Mouse (Mus musculus): ENCODE data around the gene Rnf144b. TPM values are rescaled to one million over a fixed set of nuclear protein-coding genes. Genes with fewer than 3 reads are reported as not detected.

Rnf144b gene
- polyA plus RNA-seq (2015; fragmentation: Nextera tagmentation; extraction: Ambion mirVana) = 1.1 and 1.2 TPM in 2 replicates

- peaks cover 20% of the 10 kb centered on the region for H3K4me1 ChIP-seq
- under 1% methylated on average over 55 of the region's 55 CpGs for WGBS
- H3K27me3 ChIP-seq (replicated peaks) = peaks cover 17% of the 10 kb centered on the region; the same call in 1 of the 2 replicates
- H3K27ac ChIP-seq (replicated peaks) = no peak within 1 kb of the TSS
- no peaks in the 10 kb centered on the region for H3K36me3 ChIP-seq
- H3K9ac ChIP-seq (replicated peaks) = peak within 1 kb of the TSS; percentile 49
- H3K4me2 ChIP-seq = peak within 1 kb of the TSS; percentile 90
- peak; percentile 50 for ATAC-seq (ENCODE audit: low FRiP score)
- no peaks in the 10 kb centered on the region for H3K9me3 ChIP-seq (replicated peaks)
- H3K4me3 ChIP-seq (replicated peaks) = peak within 1 kb of the TSS; percentile 51
Measured at GRCm38 (mm10) chr13:47122537-47123430, at the start of gene Rnf144b. Gene Rnf144b, plus strand, starts transcription at chr13:47122656.

- no peak overlapping the region for H3K4me2 ChIP-seq
- 84% methylated on average over 5 of the region's 5 CpGs for WGBS
- no peaks in the 10 kb centered on the region for H3K4me1 ChIP-seq
- peaks cover 82% of the 10 kb centered on the region for H3K36me3 ChIP-seq
- no peak overlapping the region for H3K9ac ChIP-seq (replicated peaks)
- ATAC-seq (ENCODE audit: low FRiP score) = no peak
- no peak overlapping the region for H3K27ac ChIP-seq (replicated peaks)
- no peaks in the 10 kb centered on the region for H3K27me3 ChIP-seq (replicated peaks)
- no peaks in the 10 kb centered on the region for H3K9me3 ChIP-seq (replicated peaks)
- no peak overlapping the region for H3K4me3 ChIP-seq (replicated peaks)
Measured at GRCm38 (mm10) chr13:47076156-47076555, 46.3 kb upstream of the Rnf144b start.

GRCm38 (mm10) chr13:47077367-47077766, 45.1 kb upstream of the Rnf144b start:
- H3K9ac ChIP-seq (replicated peaks) = no peak overlapping the region
- no peaks in the 10 kb centered on the region for H3K4me1 ChIP-seq
- H3K27me3 ChIP-seq (replicated peaks) = no peaks in the 10 kb centered on the region
- no peak overlapping the region for H3K4me3 ChIP-seq (replicated peaks)
- ATAC-seq (ENCODE audit: low FRiP score) = no peak
- peaks cover 82% of the 10 kb centered on the region for H3K36me3 ChIP-seq
- no peak overlapping the region for H3K27ac ChIP-seq (replicated peaks)
- no peaks in the 10 kb centered on the region for H3K9me3 ChIP-seq (replicated peaks)
- no peak overlapping the region for H3K4me2 ChIP-seq

- Histone ChIP-seq H3K4me2 (no peak overlapping the region), H3K27ac (replicated peaks) (no peak overlapping the region), H3K36me3 (peaks cover 75% of the 10 kb centered on the region), H3K27me3 (replicated peaks) (no peaks in the 10 kb centered on the region), H3K4me3 (replicated peaks) (no peak overlapping the region), H3K9ac (replicated peaks) (no peak overlapping the region), H3K4me1 (no peaks in the 10 kb centered on the region), H3K9me3 (replicated peaks) (no peaks in the 10 kb centered on the region)
- 76% methylated on average over 5 of the region's 5 CpGs for WGBS
- no peak for ATAC-seq (ENCODE audit: low FRiP score)
Measured at GRCm38 (mm10) chr13:47078799-47079198, 43.7 kb upstream of the Rnf144b start.

GRCm38 (mm10) chr13:47080905-47081505, 41.5 kb upstream of the Rnf144b start:
- no peaks in the 10 kb centered on the region for H3K4me1 ChIP-seq
- no peak overlapping the region for H3K4me2 ChIP-seq
- 85% methylated on average over 4 of the region's 4 CpGs for WGBS
- H3K4me3 ChIP-seq (replicated peaks) = no peak overlapping the region
- no peak for ATAC-seq (ENCODE audit: low FRiP score)
- no peak overlapping the region for H3K9ac ChIP-seq (replicated peaks)
- peaks cover 66% of the 10 kb centered on the region for H3K36me3 ChIP-seq
- H3K9me3 ChIP-seq (replicated peaks) = no peaks in the 10 kb centered on the region
- H3K27me3 ChIP-seq (replicated peaks) = no peaks in the 10 kb centered on the region
- no peak overlapping the region for H3K27ac ChIP-seq (replicated peaks)

- Histone ChIP-seq H3K4me1 (no peaks in the 10 kb centered on the region), H3K27ac (replicated peaks) (no peak overlapping the region), H3K9ac (replicated peaks) (no peak overlapping the region), H3K4me2 (no peak overlapping the region), H3K27me3 (replicated peaks) (no peaks in the 10 kb centered on the region), H3K9me3 (replicated peaks) (no peaks in the 10 kb centered on the region), H3K4me3 (replicated peaks) (no peak overlapping the region), H3K36me3 (peaks cover 23% of the 10 kb centered on the region)
- WGBS = 94% methylated on average over 1 of the region's 1 CpGs
- no peak for ATAC-seq (ENCODE audit: low FRiP score)
Measured at GRCm38 (mm10) chr13:47088433-47088832, 34.0 kb upstream of the Rnf144b start.

- no peaks in the 10 kb centered on the region for H3K9me3 ChIP-seq (replicated peaks)
- H3K4me3 ChIP-seq (replicated peaks) = no peak overlapping the region
- H3K27me3 ChIP-seq (replicated peaks) = no peaks in the 10 kb centered on the region
- H3K4me2 ChIP-seq = no peak overlapping the region
- peaks cover 23% of the 10 kb centered on the region for H3K36me3 ChIP-seq
- ATAC-seq (ENCODE audit: low FRiP score) = no peak
- H3K9ac ChIP-seq (replicated peaks) = no peak overlapping the region
- H3K27ac ChIP-seq (replicated peaks) = no peak overlapping the region
- WGBS = 92% methylated on average over 2 of the region's 2 CpGs
- H3K4me1 ChIP-seq = no peaks in the 10 kb centered on the region
Measured at GRCm38 (mm10) chr13:47089271-47089670, 33.2 kb upstream of the Rnf144b start.

- Histone ChIP-seq H3K4me1 (no peaks in the 10 kb centered on the region), H3K9me3 (replicated peaks) (no peaks in the 10 kb centered on the region), H3K27me3 (replicated peaks) (no peaks in the 10 kb centered on the region), H3K9ac (replicated peaks) (no peak overlapping the region), H3K4me2 (no peak overlapping the region), H3K4me3 (replicated peaks) (no peak overlapping the region), H3K27ac (replicated peaks) (no peak overlapping the region), H3K36me3 (peaks cover 18% of the 10 kb centered on the region)
- WGBS = 96% methylated on average over 2 of the region's 2 CpGs
- no peak for ATAC-seq (ENCODE audit: low FRiP score)
Measured at GRCm38 (mm10) chr13:47093791-47094190, 28.7 kb upstream of the Rnf144b start.

GRCm38 (mm10) chr13:47096591-47096990, 25.9 kb upstream of the Rnf144b start:
- H3K4me3 ChIP-seq (replicated peaks) = no peak overlapping the region
- H3K4me1 ChIP-seq = no peaks in the 10 kb centered on the region
- no peak overlapping the region for H3K4me2 ChIP-seq
- H3K27me3 ChIP-seq (replicated peaks) = no peaks in the 10 kb centered on the region
- ATAC-seq (ENCODE audit: low FRiP score) = no peak
- no peak overlapping the region for H3K9ac ChIP-seq (replicated peaks)
- 89% methylated on average over 2 of the region's 2 CpGs for WGBS
- H3K9me3 ChIP-seq (replicated peaks) = no peaks in the 10 kb centered on the region
- no peak overlapping the region for H3K27ac ChIP-seq (replicated peaks)
- peaks cover 15% of the 10 kb centered on the region for H3K36me3 ChIP-seq

GRCm38 (mm10) chr13:47099265-47099664, 23.2 kb upstream of the Rnf144b start:
- WGBS = 87% methylated on average over 7 of the region's 7 CpGs
- no peaks in the 10 kb centered on the region for H3K9me3 ChIP-seq (replicated peaks)
- H3K9ac ChIP-seq (replicated peaks) = no peak overlapping the region
- H3K4me1 ChIP-seq = peaks cover 14% of the 10 kb centered on the region
- H3K4me3 ChIP-seq (replicated peaks) = no peak overlapping the region
- H3K4me2 ChIP-seq = no peak overlapping the region
- ATAC-seq (ENCODE audit: low FRiP score) = no peak
- no peak overlapping the region for H3K27ac ChIP-seq (replicated peaks)
- peaks cover 15% of the 10 kb centered on the region for H3K36me3 ChIP-seq
- no peaks in the 10 kb centered on the region for H3K27me3 ChIP-seq (replicated peaks)

GRCm38 (mm10) chr13:47100587-47100986, 21.9 kb upstream of the Rnf144b start:
- WGBS = 78% methylated on average over 2 of the region's 2 CpGs
- no peak overlapping the region for H3K4me2 ChIP-seq
- peaks cover 15% of the 10 kb centered on the region for H3K36me3 ChIP-seq
- H3K27me3 ChIP-seq (replicated peaks) = no peaks in the 10 kb centered on the region
- no peak overlapping the region for H3K27ac ChIP-seq (replicated peaks)
- no peak overlapping the region for H3K4me3 ChIP-seq (replicated peaks)
- ATAC-seq (ENCODE audit: low FRiP score) = no peak
- no peaks in the 10 kb centered on the region for H3K9me3 ChIP-seq (replicated peaks)
- H3K9ac ChIP-seq (replicated peaks) = no peak overlapping the region
- peaks cover 20% of the 10 kb centered on the region for H3K4me1 ChIP-seq

GRCm38 (mm10) chr13:47104146-47104545, 18.3 kb upstream of the Rnf144b start:
- H3K4me3 ChIP-seq (replicated peaks) = peak overlapping the region; percentile 98
- H3K9me3 ChIP-seq (replicated peaks) = no peaks in the 10 kb centered on the region
- peaks cover 5% of the 10 kb centered on the region for H3K36me3 ChIP-seq
- no peak overlapping the region; the same call in 1 of the 2 replicates for H3K9ac ChIP-seq (replicated peaks)
- H3K27ac ChIP-seq (replicated peaks) = no peak overlapping the region
- 18% methylated on average over 2 of the region's 2 CpGs for WGBS
- no peaks in the 10 kb centered on the region for H3K27me3 ChIP-seq (replicated peaks)
- peak overlapping the region; percentile 79 for H3K4me2 ChIP-seq
- ATAC-seq (ENCODE audit: low FRiP score) = no peak
- H3K4me1 ChIP-seq = peaks cover 27% of the 10 kb centered on the region

Measured in neural tube, embryonic 15.5 days (tissue).